Mouse (Mus musculus) intestine, embryonic 14.5 days (tissue): ENCODE measurements around the gene Gmcl1. TPM values are rescaled to one million over a fixed set of nuclear protein-coding genes. Genes with fewer than 3 reads are reported as not detected.
A peak's percentile ranks its signal among the peaks of the same experiment; 100 is the strongest.

Source experiments
- ATAC-seq: fragments of 200-750 bp; cut with Nextera tagmentation; replicated peaks from 2 replicates; pipeline ENCODE4 v1.8.0; 2017; ENCODE audit warnings: low read depth, moderate number of reproducible peaks, moderate TSS enrichment, moderate library complexity; ENCODE audit not compliant: low FRiP score, low TSS enrichment
- DNase-seq: peaks from one replicate; pipeline ENCODE4 v3.0.0-alpha.2; 2018; ENCODE audit warnings: low spot score
- H3K27ac ChIP-seq: fragments of 300-500 bp; sonication (generic); 2 replicates; pipeline ENCODE4 v1.5.1; 2014; ENCODE audit warnings: low read depth, mild to moderate bottlenecking, control low read depth
- H3K27me3 ChIP-seq: fragments of 300-500 bp; sonication (generic); replicated peaks from 2 replicates; pipeline ENCODE4 v1.6.1; 2014; ENCODE audit warnings: low read length, control low read depth; ENCODE audit not compliant: control insufficient read depth, insufficient read depth
- H3K36me3 ChIP-seq: fragments of 300-500 bp; sonication (generic); 2 replicates; pipeline ENCODE4 v1.6.1; 2014; ENCODE audit warnings: low read length, control low read depth; ENCODE audit not compliant: control insufficient read depth, insufficient read depth
- H3K4me1 ChIP-seq: fragments of 300-500 bp; sonication (generic); replicated peaks from 2 replicates; pipeline ENCODE4 v1.6.1; 2014; ENCODE audit warnings: low read length, control low read depth, mixed read lengths; ENCODE audit not compliant: control insufficient read depth, insufficient read depth
- H3K4me2 ChIP-seq: fragments of 300-500 bp; sonication (generic); 2 replicates; pipeline ENCODE4 v1.6.1; 2014; ENCODE audit warnings: low read length
- H3K4me3 ChIP-seq: fragments of 300-500 bp; sonication (generic); 2 replicates; pipeline ENCODE4 v1.5.1; 2014; ENCODE audit warnings: low read depth, low read length, control low read depth, mixed read lengths
- H3K9ac ChIP-seq: fragments of 300-500 bp; sonication (generic); 2 replicates; pipeline ENCODE4 v1.6.1; 2014; ENCODE audit warnings: mild to moderate bottlenecking, low read length
- H3K9me3 ChIP-seq: fragments of 300-500 bp; sonication (generic); 2 replicates; pipeline ENCODE4 v1.6.1; 2016; ENCODE audit warnings: low read length, control low read depth; ENCODE audit not compliant: control insufficient read depth
- WGBS: fragments of 180-500 bp; shearing (Covaris S2); extraction: QIAGEN DNeasy Blood & Tissue Kit; methylation state at CpG from one replicate; pipeline ENCODE4 v1.1.7; 2014; 5-methylcytosine and 5-hydroxymethylcytosine counted together
- polyA plus RNA-seq: library from polyadenylated mRNA; unstranded; fragments of >200 nt; fragmentation: Nextera tagmentation; extraction: Ambion mirVana; gene quantifications from 2 replicates; pipeline ENCODE4 v1.2.1, GENCODE M21; 2014

The Gmcl1 gene
- 28.2 and 31.6 TPM in 2 replicates for polyA plus RNA-seq

DNA sequence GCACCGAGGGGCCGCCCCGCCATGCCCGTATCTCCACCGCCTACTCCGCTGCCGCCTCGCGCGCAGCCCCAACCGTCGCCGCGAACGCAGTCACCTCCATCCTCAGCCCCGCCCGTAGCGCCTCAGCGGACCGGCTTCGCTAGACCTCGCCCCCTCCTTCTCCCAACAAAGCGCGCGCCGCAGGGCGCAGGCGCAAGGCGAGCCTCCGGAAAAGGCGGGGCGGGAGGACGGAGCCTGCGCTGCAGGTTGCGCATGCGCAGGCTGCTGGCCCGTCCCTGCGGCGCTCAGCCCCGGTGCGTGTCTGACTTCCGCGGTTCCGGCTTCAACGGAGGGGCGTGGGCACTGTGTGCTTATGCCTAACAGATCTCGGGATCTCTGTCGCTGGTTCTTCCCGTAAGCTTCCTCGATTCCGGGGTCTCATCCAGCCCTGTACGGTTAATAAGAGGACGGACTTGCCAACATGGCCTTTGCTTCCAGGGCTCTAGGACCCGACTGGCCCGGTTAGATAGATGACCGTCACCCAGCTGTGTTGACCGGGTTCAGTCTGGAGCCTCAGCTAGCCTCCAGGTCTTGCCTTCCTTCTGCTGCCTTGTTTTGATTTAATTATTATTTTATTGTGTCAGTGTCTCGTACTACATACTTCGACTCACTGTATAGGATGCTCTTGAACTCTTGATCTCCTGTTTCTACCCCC lies at the start of gene Gmcl1:
TSS of gene Gmcl1 (minus strand) at position 201 of the 694 bp plus-strand sequence.
- Histone ChIP-seq H3K27me3 (no peaks in the 10 kb centered on the region), H3K36me3 (no peaks in the 10 kb centered on the region), H3K9ac (peak within 1 kb of the TSS; percentile 77), H3K4me3 (peak within 1 kb of the TSS; percentile 94), H3K27ac (peak within 1 kb of the TSS; percentile 33; the same call in 1 of the 2 replicates), H3K9me3 (no peaks in the 10 kb centered on the region), H3K4me1 (peaks cover 8% of the 10 kb centered on the region), H3K4me2 (peak within 1 kb of the TSS; percentile 94)
- DNase-seq (peak; percentile 92), ATAC-seq (peak; percentile 93)
- under 1% methylated on average over 49 of the region's 59 CpGs for WGBS

DNA sequence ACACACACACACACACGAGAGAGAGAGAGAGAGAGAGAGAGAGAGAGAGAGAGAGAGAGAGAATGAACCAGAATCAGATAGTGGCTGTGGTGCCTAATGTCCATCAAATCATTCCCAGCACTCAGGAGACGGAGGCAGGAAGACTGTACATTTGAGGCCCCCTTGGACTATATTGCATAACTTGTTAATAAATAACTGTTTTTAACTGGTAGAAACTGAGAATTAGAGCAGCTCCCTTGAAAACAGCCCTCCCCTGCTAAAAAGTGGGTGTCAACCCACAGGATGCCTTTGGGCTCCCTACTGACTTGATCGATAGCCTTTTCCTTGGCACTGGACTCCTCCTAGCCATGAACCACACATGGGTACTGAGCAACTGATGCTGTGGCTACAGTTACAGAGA lies 49.2 kb upstream of the Gmcl1 start:
- no peak overlapping the region for H3K4me2 ChIP-seq
- WGBS = 64% methylated on average over 3 of the region's 3 CpGs
- DNase-seq (no peak), ATAC-seq (no peak)
- no peaks in the 10 kb centered on the region for H3K4me1 ChIP-seq
- H3K27ac ChIP-seq = no peak overlapping the region
- no peak overlapping the region for H3K9ac ChIP-seq
- H3K27me3 ChIP-seq = no peaks in the 10 kb centered on the region
- H3K36me3 ChIP-seq = no peaks in the 10 kb centered on the region
- no peaks in the 10 kb centered on the region for H3K9me3 ChIP-seq
- no peak overlapping the region for H3K4me3 ChIP-seq

GRCm38 (mm10) chr6:86781361-86781957 lies 48.3 kb upstream of the Gmcl1 start:
- H3K27ac ChIP-seq = no peak overlapping the region
- no peak overlapping the region for H3K9ac ChIP-seq
- WGBS = 40% methylated on average over 2 of the region's 2 CpGs
- ATAC-seq (no peak), DNase-seq (no peak)
- H3K9me3 ChIP-seq = no peaks in the 10 kb centered on the region
- no peaks in the 10 kb centered on the region for H3K4me1 ChIP-seq
- no peak overlapping the region for H3K4me2 ChIP-seq
- H3K36me3 ChIP-seq = no peaks in the 10 kb centered on the region
- no peaks in the 10 kb centered on the region for H3K27me3 ChIP-seq
- H3K4me3 ChIP-seq = no peak overlapping the region

GRCm38 (mm10) chr6:86778910-86779594 lies 45.9 kb upstream of the Gmcl1 start:
- no peaks in the 10 kb centered on the region for H3K4me1 ChIP-seq
- no peak overlapping the region for H3K4me3 ChIP-seq
- H3K9ac ChIP-seq = no peak overlapping the region
- H3K27me3 ChIP-seq = no peaks in the 10 kb centered on the region
- no peaks in the 10 kb centered on the region for H3K9me3 ChIP-seq
- no peak overlapping the region for H3K27ac ChIP-seq
- H3K36me3 ChIP-seq = no peaks in the 10 kb centered on the region
- ATAC-seq = no peak
- no peak for DNase-seq
- WGBS = 89% methylated on average over 10 of the region's 10 CpGs
- H3K4me2 ChIP-seq = no peak overlapping the region

DNA sequence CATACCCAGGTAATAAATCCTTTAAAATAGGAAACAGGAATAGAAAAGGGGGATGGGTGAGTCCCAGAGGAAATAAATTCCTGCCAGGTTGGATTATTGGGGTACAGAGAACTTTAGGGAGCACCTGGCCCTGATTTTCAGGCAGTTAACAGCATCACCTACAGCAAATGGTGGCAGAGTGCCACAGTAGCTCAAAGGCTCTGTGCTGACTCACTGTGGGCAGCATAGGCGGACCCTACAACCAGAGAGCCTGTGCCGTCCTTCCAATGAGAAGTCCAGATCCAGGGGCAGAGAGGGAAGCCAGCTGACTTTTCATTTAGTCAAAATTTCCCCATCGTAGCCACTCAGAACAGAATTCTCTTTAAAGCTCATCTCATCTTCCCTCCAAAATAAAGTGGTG lies 44.0 kb upstream of the Gmcl1 start:
- no peaks in the 10 kb centered on the region for H3K27me3 ChIP-seq
- no peak for DNase-seq
- 74% methylated on average over 3 of the region's 3 CpGs for WGBS
- no peak overlapping the region for H3K9ac ChIP-seq
- H3K4me3 ChIP-seq = no peak overlapping the region
- H3K4me2 ChIP-seq = no peak overlapping the region
- no peak overlapping the region for H3K27ac ChIP-seq
- H3K4me1 ChIP-seq = no peaks in the 10 kb centered on the region
- no peaks in the 10 kb centered on the region for H3K36me3 ChIP-seq
- H3K9me3 ChIP-seq = no peaks in the 10 kb centered on the region
- ATAC-seq = no peak

DNA sequence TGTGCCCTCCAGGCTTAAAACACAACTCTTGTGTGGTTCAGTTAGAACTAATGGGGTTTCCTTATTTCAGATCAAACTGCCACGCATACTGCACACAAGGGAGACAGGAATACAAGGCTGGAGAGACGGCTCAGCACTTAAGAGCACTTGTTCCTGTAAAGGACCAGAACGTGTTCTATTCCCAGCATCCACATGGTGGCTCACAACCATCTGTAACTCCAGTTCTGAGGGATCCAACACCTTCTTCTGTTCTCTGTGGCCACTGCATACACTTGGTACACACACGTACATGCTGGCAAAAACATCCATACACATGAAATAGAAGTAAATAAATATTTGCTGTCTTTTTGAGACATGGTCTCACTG lies 43.5 kb upstream of the Gmcl1 start:
- ATAC-seq = no peak
- Histone ChIP-seq H3K27me3 (no peaks in the 10 kb centered on the region), H3K4me3 (no peak overlapping the region), H3K27ac (no peak overlapping the region), H3K9me3 (no peaks in the 10 kb centered on the region), H3K4me2 (no peak overlapping the region), H3K9ac (no peak overlapping the region), H3K4me1 (no peaks in the 10 kb centered on the region), H3K36me3 (no peaks in the 10 kb centered on the region)
- no peak for DNase-seq
- WGBS = 68% methylated on average over 4 of the region's 4 CpGs

DNA sequence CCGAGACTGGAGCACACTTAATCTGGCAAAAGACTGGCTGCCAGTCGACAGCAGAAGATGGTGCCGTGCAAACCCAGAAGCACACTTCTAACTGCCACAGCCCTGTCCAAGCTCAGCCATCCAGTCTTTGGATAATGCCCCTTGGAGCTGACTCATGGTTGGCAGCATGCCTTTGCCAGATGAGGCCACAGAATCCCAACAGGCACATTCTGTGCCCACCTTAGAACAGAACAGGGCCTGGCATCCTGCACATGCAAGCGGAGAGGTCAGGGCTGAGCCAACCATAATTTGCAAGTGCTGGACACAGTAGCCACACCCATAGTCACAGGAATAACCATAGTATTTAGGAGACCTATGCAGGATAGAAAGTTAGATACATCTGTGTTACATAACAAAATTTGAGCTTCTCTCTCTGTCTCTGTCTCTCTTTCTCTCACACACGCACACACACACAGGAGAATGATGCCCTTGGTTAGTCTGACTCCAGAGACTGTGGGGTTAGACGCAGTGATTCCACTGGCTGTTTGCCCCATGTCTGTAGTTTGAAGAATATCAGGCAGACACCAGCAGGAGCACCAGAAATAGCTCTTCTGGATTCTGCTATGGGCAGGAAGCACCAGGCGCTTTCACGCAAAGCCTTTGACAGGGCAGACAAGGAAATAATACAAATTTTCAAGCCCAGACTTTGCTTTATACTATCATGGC lies 43.0 kb upstream of the Gmcl1 start:
- Histone ChIP-seq H3K9me3 (no peaks in the 10 kb centered on the region), H3K27ac (no peak overlapping the region), H3K27me3 (no peaks in the 10 kb centered on the region), H3K9ac (no peak overlapping the region), H3K36me3 (no peaks in the 10 kb centered on the region), H3K4me3 (no peak overlapping the region), H3K4me2 (no peak overlapping the region), H3K4me1 (no peaks in the 10 kb centered on the region)
- ATAC-seq (no peak), DNase-seq (no peak)
- 82% methylated on average over 8 of the region's 8 CpGs for WGBS

DNA sequence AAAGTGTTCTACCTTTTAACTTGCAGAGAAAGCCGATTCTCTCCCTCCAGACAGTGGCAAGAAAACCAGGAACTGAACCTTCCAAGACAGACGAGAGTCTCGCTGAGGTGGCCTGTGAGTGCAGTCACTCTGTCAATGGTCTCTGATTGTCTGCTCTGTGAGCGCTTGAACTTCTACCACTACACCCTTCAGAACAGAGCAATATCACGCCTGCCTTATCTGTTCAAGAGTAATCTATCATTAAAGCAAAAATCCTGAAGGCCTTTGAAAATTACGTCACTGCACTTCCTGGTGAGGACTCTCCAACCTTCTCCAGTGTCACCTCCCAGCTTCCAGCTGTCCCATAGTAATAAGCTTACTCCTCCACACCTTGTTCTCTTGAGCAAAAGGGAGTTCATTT lies 41.8 kb upstream of the Gmcl1 start:
- 67% methylated on average over 6 of the region's 6 CpGs for WGBS
- Histone ChIP-seq H3K4me1 (no peaks in the 10 kb centered on the region), H3K4me2 (no peak overlapping the region), H3K27me3 (no peaks in the 10 kb centered on the region), H3K4me3 (no peak overlapping the region), H3K9ac (no peak overlapping the region), H3K27ac (no peak overlapping the region), H3K36me3 (no peaks in the 10 kb centered on the region), H3K9me3 (no peaks in the 10 kb centered on the region)
- ATAC-seq (peak; percentile 63; the same call in 1 of the 2 replicates), DNase-seq (no peak)
